Mouse (Mus musculus): ENCODE data around the gene Hist1h3d. TPM values are rescaled to one million over a fixed set of nuclear protein-coding genes. Genes with fewer than 3 reads are reported as not detected.
"Not testable (repeated sequence)": the region's sequence is repeated elsewhere in the genome, so short reads cannot be mapped to it uniquely, and the experiment has no call there.

Gene Hist1h3d
- total and polyA plus RNA-seq, 3 experiments, result 1.4 to 150 TPM; not detected in 1

GRCm38 (mm10) chr13:23572218-23573033 is 3.1 kb upstream of the Hist1h3d start:
- peak overlapping the region in 1 of 2 experiments; percentile 4 for H3K4me3 ChIP-seq (ENCODE audit: control insufficient read depth in 1 of 2, insufficient read depth in 1 of 2, low read depth in 2 of 2, low read length in 2 of 2)
- peak overlapping the region; percentile 99 for H3K9ac ChIP-seq (ENCODE audit: control insufficient read depth, low read depth, low read length, poor library complexity, severe bottlenecking)
- H3K4me1 ChIP-seq (ENCODE audit: control insufficient read depth in 1 of 2, insufficient read depth in 2 of 2, low read length in 2 of 2), result no peaks in the 10 kb centered on the region; a peak in 1 of 4 replicates
- peaks cover 0 to 24% of the 10 kb centered on the region in 2 experiments; a peak in 2 of 4 replicates for H3K36me3 ChIP-seq (ENCODE audit: control insufficient read depth in 1 of 2, insufficient read depth in 2 of 2, low read length in 2 of 2)
- H3K79me2 ChIP-seq (ENCODE audit: control insufficient read depth, insufficient read depth, low read length, poor library complexity), result peaks cover 6% of the 10 kb centered on the region; the same call in 1 of the 2 replicates
- H3K27me3 ChIP-seq (ENCODE audit: control insufficient read depth in 1 of 2, insufficient read depth in 2 of 2, low read length in 2 of 2), result no peaks in the 10 kb centered on the region
- H3K27ac ChIP-seq (ENCODE audit: control insufficient read depth, low read depth, low read length), result peak overlapping the region; percentile 98
- no peak for TF ChIP-seq ZC3H11A (IDR thresholded peaks at IDR 0.05; ENCODE audit: low read depth, low read length)
- TF ChIP-seq ELF1 (IDR thresholded peaks at IDR 0.05; ENCODE audit: low read depth, low read length), result no peak
- TF ChIP-seq NRF1 (IDR thresholded peaks at IDR 0.05; ENCODE audit: insufficient read depth, low read depth, low read length, poor library complexity, severe bottlenecking), result no peak
- no peak for TF ChIP-seq HCFC1 (IDR thresholded peaks at IDR 0.05; ENCODE audit: low read depth, low read length)
- TF ChIP-seq RAD21 (IDR thresholded peaks at IDR 0.05; ENCODE audit: low read depth, low read length), result no peak
- no peak for TF ChIP-seq GATA1 (IDR thresholded peaks at IDR 0.05; ENCODE audit: low read depth, low read length)
- TF ChIP-seq ZKSCAN1 (IDR thresholded peaks at IDR 0.05; ENCODE audit: low read depth, low read length), result no peak
- TF ChIP-seq ETS1 (IDR thresholded peaks at IDR 0.05; ENCODE audit: low read depth, low read length), result no peak
- TF ChIP-seq CTCF (IDR thresholded peaks at IDR 0.05 in 2 of 3, conservative IDR thresholded peaks at IDR 0.05 in 1 of 3; ENCODE audit: control insufficient read depth in 1 of 3, insufficient read depth in 1 of 3, low read depth in 2 of 3, low read length in 3 of 3, poor library complexity in 1 of 3, severe bottlenecking in 1 of 3), result no peak
- no peak for TF ChIP-seq E2F4 (IDR thresholded peaks at IDR 0.05; ENCODE audit: borderline replicate concordance, low read depth, low read length)
- TF ChIP-seq JUND (IDR thresholded peaks at IDR 0.05; ENCODE audit: low read depth, low read length), result no peak
- TF ChIP-seq POLR2AphosphoS5 (IDR thresholded peaks at IDR 0.05; ENCODE audit: borderline replicate concordance, low read depth, low read length), result no peak
- TF ChIP-seq ZMIZ1 (IDR thresholded peaks at IDR 0.05; ENCODE audit: low read depth, low read length), result no peak
- TF ChIP-seq SMC3 (IDR thresholded peaks at IDR 0.05; ENCODE audit: low read depth, low read length), result no peak
- peak; percentile 85 for DNase-seq (ENCODE audit: low read depth, low spot score)
- no peaks in the 10 kb centered on the region for H3K9me3 ChIP-seq (replicated peaks; ENCODE audit: insufficient read depth, low read length)

DNA sequence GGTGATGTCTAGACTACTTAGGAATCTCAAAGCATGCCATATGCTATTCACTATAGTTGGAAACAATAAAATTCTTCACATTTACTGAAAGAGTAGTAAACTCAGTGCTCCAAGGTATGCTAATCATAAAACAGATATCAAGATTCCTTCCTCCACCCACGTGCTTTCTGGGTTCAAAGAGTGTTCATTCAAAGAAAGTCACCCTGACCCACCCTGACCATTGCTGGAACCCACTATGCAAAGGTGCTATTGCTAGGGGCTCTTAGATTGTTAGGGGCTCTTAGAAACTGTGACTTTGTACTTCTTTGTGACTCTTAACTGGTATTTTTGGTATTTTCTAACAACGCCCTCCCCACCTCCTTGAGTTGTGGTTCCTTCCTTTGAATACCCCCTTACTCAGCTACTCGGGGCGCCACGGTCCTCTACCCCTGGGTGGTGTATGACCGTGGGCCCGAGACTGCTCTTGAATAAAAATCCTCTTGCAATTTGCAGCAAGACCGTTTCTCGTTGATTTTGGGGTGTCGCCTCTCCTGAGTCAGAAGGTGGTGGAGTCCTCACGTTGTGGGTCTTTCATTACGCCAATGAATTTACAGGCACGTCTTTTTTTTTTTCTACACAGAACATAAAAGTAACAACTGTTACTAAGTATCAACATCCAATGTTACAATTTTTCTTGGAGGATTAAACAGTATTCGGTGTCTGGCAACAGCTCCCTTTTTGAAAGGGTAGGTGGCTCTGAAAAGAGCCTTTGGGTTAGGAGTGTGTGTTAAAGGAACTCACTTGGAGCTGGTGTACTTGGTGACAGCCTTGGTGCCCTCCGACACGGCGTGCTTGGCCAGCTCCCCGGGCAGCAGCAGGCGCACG is 2.3 kb upstream of the Hist1h3d start:
- not testable (repeated sequence) for H3K9me3 ChIP-seq (replicated peaks; ENCODE audit: insufficient read depth, low read length); H3K79me2 ChIP-seq (ENCODE audit: control insufficient read depth, insufficient read depth, low read length, poor library complexity); H3K27me3 ChIP-seq (ENCODE audit: control insufficient read depth in 1 of 2, insufficient read depth in 2 of 2, low read length in 2 of 2); H3K4me1 ChIP-seq (ENCODE audit: control insufficient read depth in 1 of 2, insufficient read depth in 2 of 2, low read length in 2 of 2)
- Histone ChIP-seq H3K36me3 (ENCODE audit: control insufficient read depth in 1 of 2, insufficient read depth in 2 of 2, low read length in 2 of 2) (peaks cover 0 to 25% of the 10 kb centered on the region in 2 experiments; a peak in 2 of 4 replicates), H3K9ac (ENCODE audit: control insufficient read depth, low read depth, low read length, poor library complexity, severe bottlenecking) (peak overlapping the region; percentile 99), H3K27ac (ENCODE audit: control insufficient read depth, low read depth, low read length) (peak overlapping the region; percentile 98), H3K4me3 (ENCODE audit: control insufficient read depth in 1 of 2, insufficient read depth in 1 of 2, low read depth in 2 of 2, low read length in 2 of 2) (peak overlapping the region; percentile 12 to 58)
- peak; percentile 71 for DNase-seq (ENCODE audit: low read depth, low spot score)
- TF ChIP-seq POLR2A (IDR thresholded peaks at IDR 0.05; ENCODE audit: control insufficient read depth in 1 of 2, insufficient read depth in 1 of 2, low read depth in 1 of 2, low read length in 2 of 2, poor library complexity in 1 of 2) (peak; percentile 53 to 56; a peak in 3 of 4 replicates), TBP (IDR thresholded peaks at IDR 0.05; ENCODE audit: low read depth, low read length) (peak; percentile 44; the same call in 1 of the 2 replicates)
